In the genomic region with DNA sequence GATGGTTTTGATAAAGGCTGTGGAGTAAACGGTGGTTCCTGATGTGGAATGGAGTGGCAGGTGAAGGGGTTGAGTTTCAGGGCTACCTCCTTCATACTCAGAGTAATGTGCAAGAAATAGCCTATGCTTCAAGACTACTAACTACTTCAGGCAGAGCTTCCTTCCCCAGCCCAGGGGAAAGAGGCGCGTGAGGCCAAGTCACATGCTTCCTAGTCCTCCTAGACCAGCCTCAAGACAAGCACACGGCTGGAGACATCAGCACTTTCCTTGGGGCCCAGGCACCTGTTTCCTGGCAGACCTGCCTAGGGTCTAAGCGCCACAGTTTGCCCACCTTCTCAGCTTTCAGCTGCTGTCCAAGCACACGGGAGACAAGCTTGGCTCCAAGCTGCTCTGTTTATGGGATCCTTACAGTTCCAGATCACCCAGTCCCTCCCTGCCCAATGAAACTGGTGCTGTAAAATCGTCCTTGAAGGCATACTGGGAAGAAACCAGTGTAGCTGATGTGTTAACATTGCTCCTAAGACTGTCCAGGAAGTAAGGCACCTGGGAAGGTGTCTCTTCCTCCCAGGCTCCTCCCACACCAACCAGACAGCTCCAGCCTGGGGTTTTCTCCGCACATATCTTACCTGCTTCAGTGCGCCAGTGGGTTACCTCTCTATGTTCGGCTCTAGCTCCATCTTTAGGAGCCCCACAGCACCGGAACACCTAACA, we compare ENCODE assay signal across 9 mouse cellular contexts. TPM values are rescaled to one million over a fixed set of nuclear protein-coding genes. Genes with fewer than 3 reads are reported as not detected.
DNase-seq lines count a peak whose midpoint lies in the region; ATAC-seq and TF ChIP-seq lines count a peak whose summit lies in the region.
"Had no signal": no experiment of that assay in that cellular context is flagged by ENCODE, and none has a peak within 500 bp of the region (broad histone marks: within the 10 kb centered on the region; RNA-seq: fewer than 3 reads in every experiment).

No protein-coding gene starts in this region.

- no peak overlapping the region for H3K9ac ChIP-seq in heart, embryonic 15.5 days
- H3K9ac ChIP-seq in neural tube, embryonic 11.5 days (ENCODE audit: low read length): no peak overlapping the region

- WGBS in lung, adult 2 months: 8% methylated on average over 11 of the region's 11 CpGs
- 13% methylated on average over 11 of the region's 11 CpGs for WGBS in heart, embryonic 15.5 days
- WGBS in limb, embryonic 10.5 days: 13% methylated on average over 11 of the region's 11 CpGs
- 18% methylated on average over 11 of the region's 11 CpGs for WGBS in neural tube, embryonic 11.5 days

- H3K4me1 ChIP-seq in lung, adult 2 months (ENCODE audit: control insufficient read depth, insufficient read depth, low read length): 0 out of 2 replicates have a peak, but pooled peaks cover 6% of the 10 kb centered on the region
- H3K4me1 ChIP-seq in heart, embryonic 15.5 days (replicated peaks): peaks cover 18% of the 10 kb centered on the region
- peaks cover 18% of the 10 kb centered on the region for H3K4me1 ChIP-seq in limb, embryonic 10.5 days
- H3K4me1 ChIP-seq in neural tube, embryonic 11.5 days (ENCODE audit: control insufficient read depth, insufficient read depth, low read length): 0 out of 2 replicates have a peak, but pooled peaks cover 3% of the 10 kb centered on the region

- peaks cover 38% of the 10 kb centered on the region for H3K27me3 ChIP-seq in heart, embryonic 15.5 days
- peaks cover 78% of the 10 kb centered on the region for H3K27me3 ChIP-seq in limb, embryonic 10.5 days (ENCODE audit: low read depth, poor library complexity, severe bottlenecking)
- peaks cover 28% of the 10 kb centered on the region for H3K27me3 ChIP-seq in neural tube, embryonic 11.5 days (ENCODE audit: control insufficient read depth, insufficient read depth, low read length)
- H3K27me3 ChIP-seq: Patski had no signal

- H3K4me2 ChIP-seq in heart, embryonic 15.5 days: peak overlapping the region; percentile 96
- H3K4me2 ChIP-seq in neural tube, embryonic 11.5 days (ENCODE audit: low read depth): peak overlapping the region; percentile 86

- ATAC-seq in heart, embryonic 15.5 days (replicated peaks; ENCODE audit: insufficient number of reproducible peaks, insufficient read depth, low FRiP score, low read depth): no peak
- ATAC-seq in neural tube, embryonic 11.5 days (ENCODE audit: insufficient read depth, low FRiP score, low TSS enrichment): no peak

- DNase-seq in lung, adult 2 months: no peak
- no peak for DNase-seq in lung, postnatal 14 days
- no peak for DNase-seq in limb, embryonic 10.5 days (ENCODE audit: low spot score)
- no peak for DNase-seq in neural tube, embryonic 11.5 days (ENCODE audit: low spot score)
- no peak for DNase-seq in cerebellum, adult 8-10 months
- no peak for DNase-seq in urinary bladder, adult 18-20 months (ENCODE audit: low spot score in 2 of 2)
- no peak for DNase-seq in urinary bladder, postnatal 36 days (ENCODE audit: low spot score in 2 of 2)

- no peak overlapping the region for H3K27ac ChIP-seq in heart, embryonic 15.5 days
- peak overlapping the region; percentile 50; the same call in 1 of the 2 replicates for H3K27ac ChIP-seq in limb, embryonic 10.5 days
- H3K27ac ChIP-seq in neural tube, embryonic 11.5 days (ENCODE audit: low read depth, low read length): no peak overlapping the region

- peak overlapping the region; percentile 39 for H3K4me3 ChIP-seq in lung, adult 2 months (replicated peaks; ENCODE audit: extremely low read depth, low read depth, low read length)
- peak overlapping the region; percentile 55 for H3K4me3 ChIP-seq in heart, embryonic 15.5 days
- peak overlapping the region; percentile 51 for H3K4me3 ChIP-seq in limb, embryonic 10.5 days
- no peak overlapping the region for H3K4me3 ChIP-seq in neural tube, embryonic 11.5 days (ENCODE audit: low read depth, low read length)

- H3K36me3 ChIP-seq in heart, embryonic 15.5 days: no peaks in the 10 kb centered on the region
- H3K36me3 ChIP-seq in limb, embryonic 10.5 days: no peaks in the 10 kb centered on the region
- H3K36me3 ChIP-seq in neural tube, embryonic 11.5 days (ENCODE audit: control insufficient read depth, insufficient read depth, low read length): no peaks in the 10 kb centered on the region

- TF ChIP-seq POLR2A in lung, adult 2 months (IDR thresholded peaks at IDR 0.05; ENCODE audit: borderline replicate concordance, extremely low read depth, low read depth, low read length): no peak

- no peak for TF ChIP-seq CTCF in lung, adult 2 months (IDR thresholded peaks at IDR 0.05; ENCODE audit: insufficient read depth, low read length)

- no peaks in the 10 kb centered on the region for H3K9me3 ChIP-seq in heart, embryonic 15.5 days (replicated peaks)
- no peaks in the 10 kb centered on the region for H3K9me3 ChIP-seq in limb, embryonic 10.5 days (replicated peaks)
- no peaks in the 10 kb centered on the region for H3K9me3 ChIP-seq in neural tube, embryonic 11.5 days (ENCODE audit: control insufficient read depth, low read length)

RNA-seq across cellular contexts. Expression of a gene that starts 8.1 kb away (rescaled TPM):
- polyA plus RNA-seq in lung, adult 2 months (2012; rRNA removed): 126 and 171 TPM in 2 replicates
- 3.3 and 4.7 TPM in 2 replicates for polyA plus RNA-seq in heart, embryonic 15.5 days (2015; fragmentation: Nextera tagmentation; extraction: Ambion mirVana)
- polyA plus RNA-seq in limb, embryonic 10.5 days (2016; fragmentation: Nextera tagmentation; extraction: Ambion mirVana): 6.8 and 9.0 TPM in 2 replicates
- polyA plus RNA-seq in neural tube, embryonic 11.5 days (2014; fragmentation: Nextera tagmentation; extraction: Ambion mirVana): 9.7 and 14.7 TPM in 2 replicates

RNA-seq across cellular contexts. Expression of a gene that starts 37.5 kb away (rescaled TPM):
- polyA plus RNA-seq in lung, adult 2 months (2012; rRNA removed): not detected in 2 replicates
- polyA plus RNA-seq in heart, embryonic 15.5 days (2015; fragmentation: Nextera tagmentation; extraction: Ambion mirVana): 0.16 TPM in 1 of 2 replicates, not detected in the other
- polyA plus RNA-seq in limb, embryonic 10.5 days (2016; fragmentation: Nextera tagmentation; extraction: Ambion mirVana): 0.04 and 0.06 TPM in 2 replicates
- 1.2 and 2.3 TPM in 2 replicates for polyA plus RNA-seq in neural tube, embryonic 11.5 days (2014; fragmentation: Nextera tagmentation; extraction: Ambion mirVana)
- polyA plus RNA-seq: Patski had no signal

RNA-seq across cellular contexts. Expression of a gene that starts 40.4 kb away (rescaled TPM):
- 11.1 and 20.9 TPM in 2 replicates for polyA plus RNA-seq in lung, adult 2 months (2012; rRNA removed)
- 1.1 and 1.5 TPM in 2 replicates for polyA plus RNA-seq in heart, embryonic 15.5 days (2015; fragmentation: Nextera tagmentation; extraction: Ambion mirVana)
- 1.7 TPM in 2 replicates for polyA plus RNA-seq in limb, embryonic 10.5 days (2016; fragmentation: Nextera tagmentation; extraction: Ambion mirVana)
- 6.7 and 7.5 TPM in 2 replicates for polyA plus RNA-seq in neural tube, embryonic 11.5 days (2014; fragmentation: Nextera tagmentation; extraction: Ambion mirVana)
